Mouse (Mus musculus) E14TG2a.4 (cell line): ENCODE measurements at regions not wholly inside any gene's neighbourhood (a gene's known extent, or its start where the extent isn't known, plus 50 kb on each side); places are given as distances from the start of the nearest gene placed in this dataset.

Source experiments
- CTCF ChIP-seq: conservative IDR thresholded peaks from 2 replicates; pipeline ENCODE4 v1.5.1; 2014; ENCODE audit warnings: low read length
- NANOG ChIP-seq: IDR thresholded peaks from 2 replicates; pipeline ENCODE4 v1.6.1; 2014; ENCODE audit warnings: borderline replicate concordance, low read length, mixed read lengths
- POU5F1 ChIP-seq: IDR thresholded peaks from 2 replicates; pipeline ENCODE4 v1.6.1; 2014; ENCODE audit warnings: low read length, borderline replicate concordance

DNA sequence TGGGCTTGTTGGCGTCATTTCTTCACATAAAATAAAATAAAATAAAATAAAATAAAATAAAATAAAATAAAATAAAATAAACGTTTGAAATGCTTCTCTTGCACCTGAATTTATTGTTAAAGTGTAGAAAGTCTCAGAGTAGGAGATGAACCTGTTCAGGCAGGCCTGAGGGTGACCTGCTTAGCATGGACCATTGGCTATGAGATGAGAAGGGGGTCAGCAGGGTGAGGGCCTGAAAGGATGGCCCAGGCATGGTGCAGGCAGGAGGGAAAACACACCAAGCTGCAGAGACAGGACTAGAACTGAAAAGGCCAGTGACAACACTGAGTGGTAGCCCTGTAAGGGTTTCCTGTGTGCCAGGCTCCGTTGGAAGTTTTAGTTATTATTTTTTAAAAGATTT is 67.3 kb downstream of the Gpr6 start:
- TF ChIP-seq CTCF (no peak), POU5F1 (no peak), NANOG (no peak)
